Mouse (Mus musculus) liver, adult 2 months (tissue): ENCODE results near the gene Gm28038.

Experiments
- CTCF ChIP-seq: fragments of 200-500 bp; IDR thresholded peaks from 2 replicates; pipeline ENCODE4 v1.5.1; 2011; ENCODE audit warnings: low read depth, low read length, control low read depth
- POLR2A ChIP-seq: fragments of 200-500 bp; IDR thresholded peaks from 2 replicates; pipeline ENCODE4 v1.6.1; 2011; ENCODE audit warnings: low read length, control low read depth; ENCODE audit not compliant: insufficient read depth; ENCODE audit errors: extremely low read depth

GRCm38 (mm10) chr2:30327276-30327675 is 46.4 kb downstream of the Gm28038 start:
- TF ChIP-seq CTCF (no peak), POLR2A (no peak)
